Mouse (Mus musculus): ENCODE data around the gene D630003M21Rik.

DNA sequence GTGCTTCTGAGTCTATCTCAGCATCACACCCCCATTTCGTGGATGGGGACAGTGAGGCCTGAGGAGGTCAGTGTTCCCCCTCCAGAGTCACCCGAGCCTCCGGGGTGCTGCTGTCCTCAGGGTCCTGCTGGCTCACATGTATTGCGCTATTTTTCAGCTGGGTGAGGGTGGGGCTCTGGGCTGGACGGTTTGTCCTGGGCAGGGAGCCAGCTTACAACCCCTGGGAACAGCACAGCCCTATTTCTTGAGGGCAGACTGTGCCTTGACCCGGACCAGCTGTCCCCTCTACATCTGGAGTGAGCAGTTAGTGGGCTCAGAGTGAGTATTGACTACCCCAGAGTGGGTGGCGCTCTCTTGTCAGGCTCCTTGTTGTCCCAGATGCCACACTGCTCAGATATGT is 37.9 kb downstream of the D630003M21Rik start:
- TF ChIP-seq POLR2A (IDR thresholded peaks at IDR 0.05; ENCODE audit: borderline replicate concordance, insufficient read depth, low read length) (no peak), CTCF (IDR thresholded peaks at IDR 0.05; ENCODE audit: borderline replicate concordance, insufficient read depth, low read depth, low read length) (no peak)
